24 mouse cellular contexts compared by ENCODE assay signal in genomic region chr15:61873047-61873446, GRCm38 (mm10).
DNase-seq lines count a peak whose midpoint lies in the region; ATAC-seq and TF ChIP-seq lines count a peak whose summit lies in the region.
"Had no signal": no experiment of that assay in that cellular context is flagged by ENCODE, and none has a peak within 500 bp of the region (broad histone marks: within the 10 kb centered on the region; RNA-seq: fewer than 3 reads in every experiment).

No protein-coding gene starts in this region.

- no peak overlapping the region for H3K9ac ChIP-seq in forebrain, embryonic 12.5 days
- H3K9ac ChIP-seq in forebrain, embryonic 11.5 days (ENCODE audit: low read length): no peak overlapping the region
- no peak overlapping the region for H3K9ac ChIP-seq in midbrain, embryonic 13.5 days (replicated peaks)
- H3K9ac ChIP-seq in hindbrain, embryonic 15.5 days: no peak overlapping the region
- H3K9ac ChIP-seq in midbrain, postnatal 0 days (replicated peaks; ENCODE audit: low read length, poor library complexity, severe bottlenecking): no peak overlapping the region
- H3K9ac ChIP-seq: embryonic facial prominence, embryonic 13.5 days; intestine, embryonic 15.5 days; liver, postnatal 0 days; midbrain, embryonic 12.5 days had no signal

- peaks cover 7% of the 10 kb centered on the region; the same call in 1 of the 2 replicates for H3K4me1 ChIP-seq in forebrain, embryonic 12.5 days
- H3K4me1 ChIP-seq in forebrain, embryonic 11.5 days (replicated peaks; ENCODE audit: control insufficient read depth, insufficient read depth, low read length): no peaks in the 10 kb centered on the region
- peaks cover 8% of the 10 kb centered on the region for H3K4me1 ChIP-seq in midbrain, embryonic 13.5 days (replicated peaks)
- peaks cover 6% of the 10 kb centered on the region; the same call in 1 of the 2 replicates for H3K4me1 ChIP-seq in midbrain, embryonic 10.5 days
- H3K4me1 ChIP-seq in hindbrain, embryonic 15.5 days (replicated peaks): 0 out of 2 replicates have a peak, but pooled peaks cover 3% of the 10 kb centered on the region
- H3K4me1 ChIP-seq in midbrain, postnatal 0 days (ENCODE audit: insufficient read depth, low read length): no peaks in the 10 kb centered on the region
- H3K4me1 ChIP-seq: embryonic facial prominence, embryonic 13.5 days; heart, embryonic 10.5 days; intestine, embryonic 15.5 days; midbrain, embryonic 12.5 days had no signal

- WGBS in forebrain, embryonic 12.5 days: 54% methylated on average over 2 of the region's 2 CpGs
- WGBS in forebrain, embryonic 11.5 days: 68% methylated on average over 2 of the region's 2 CpGs
- 15% methylated on average over 2 of the region's 2 CpGs for WGBS in midbrain, embryonic 13.5 days
- 69% methylated on average over 2 of the region's 2 CpGs for WGBS in midbrain, embryonic 10.5 days
- WGBS in hindbrain, embryonic 15.5 days: 10% methylated on average over 2 of the region's 2 CpGs
- 17% methylated on average over 2 of the region's 2 CpGs for WGBS in midbrain, postnatal 0 days

- DNase-seq in forebrain, embryonic 11.5 days (ENCODE audit: low spot score): no peak
- no peak for DNase-seq in midbrain, embryonic 10.5 days (ENCODE audit: low spot score)
- peak; percentile 39 for DNase-seq in midbrain, postnatal 0 days (ENCODE audit: low spot score)
- DNase-seq in adrenal gland, postnatal 4 days (ENCODE audit: low spot score in 2 of 2): no peak
- DNase-seq: adrenal gland, postnatal 25 days; cerebellum, adult 11 months; cerebellum, adult 9-11 months; heart, postnatal 4 days; kidney, adult 8-10 months; kidney, postnatal 14 days; liver, postnatal 0 days; right cerebral cortex, postnatal 14 days; spleen, adult 18-20 months had no signal

- H3K27me3 ChIP-seq in forebrain, embryonic 12.5 days: no peaks in the 10 kb centered on the region
- no peaks in the 10 kb centered on the region for H3K27me3 ChIP-seq in forebrain, embryonic 11.5 days (ENCODE audit: control insufficient read depth, insufficient read depth, low read length)
- no peaks in the 10 kb centered on the region for H3K27me3 ChIP-seq in midbrain, embryonic 13.5 days
- H3K27me3 ChIP-seq in midbrain, embryonic 10.5 days (ENCODE audit: low read depth, poor library complexity, severe bottlenecking): no peaks in the 10 kb centered on the region
- H3K27me3 ChIP-seq in hindbrain, embryonic 15.5 days: no peaks in the 10 kb centered on the region
- no peaks in the 10 kb centered on the region for H3K27me3 ChIP-seq in midbrain, postnatal 0 days (ENCODE audit: insufficient read depth, low read length)
- H3K27me3 ChIP-seq: embryonic facial prominence, embryonic 13.5 days; intestine, embryonic 15.5 days; midbrain, embryonic 12.5 days had no signal

- no peaks in the 10 kb centered on the region for H3K9me3 ChIP-seq in forebrain, embryonic 12.5 days
- H3K9me3 ChIP-seq in forebrain, embryonic 11.5 days (ENCODE audit: control insufficient read depth, low read length): no peaks in the 10 kb centered on the region
- H3K9me3 ChIP-seq in midbrain, embryonic 13.5 days: no peaks in the 10 kb centered on the region
- H3K9me3 ChIP-seq in midbrain, embryonic 10.5 days (replicated peaks): no peaks in the 10 kb centered on the region
- H3K9me3 ChIP-seq in hindbrain, embryonic 15.5 days: no peaks in the 10 kb centered on the region
- no peaks in the 10 kb centered on the region for H3K9me3 ChIP-seq in midbrain, postnatal 0 days (ENCODE audit: low read length)
- H3K9me3 ChIP-seq: embryonic facial prominence, embryonic 13.5 days; heart, embryonic 10.5 days; intestine, embryonic 15.5 days; midbrain, embryonic 12.5 days had no signal

- H3K4me2 ChIP-seq in forebrain, embryonic 12.5 days: no peak overlapping the region
- no peak overlapping the region for H3K4me2 ChIP-seq in forebrain, embryonic 11.5 days (ENCODE audit: low read depth, low read length, severe bottlenecking)
- no peak overlapping the region for H3K4me2 ChIP-seq in midbrain, embryonic 13.5 days (replicated peaks)
- H3K4me2 ChIP-seq in hindbrain, embryonic 15.5 days: no peak overlapping the region
- H3K4me2 ChIP-seq in midbrain, postnatal 0 days (ENCODE audit: low read depth, low read length, poor library complexity, severe bottlenecking): no peak overlapping the region
- H3K4me2 ChIP-seq: embryonic facial prominence, embryonic 13.5 days; intestine, embryonic 15.5 days; midbrain, embryonic 12.5 days had no signal

- H3K27ac ChIP-seq in forebrain, embryonic 12.5 days: no peak overlapping the region
- H3K27ac ChIP-seq in forebrain, embryonic 11.5 days (ENCODE audit: low read depth, low read length): no peak overlapping the region
- no peak overlapping the region for H3K27ac ChIP-seq in midbrain, embryonic 13.5 days
- no peak overlapping the region for H3K27ac ChIP-seq in midbrain, embryonic 10.5 days (replicated peaks)
- H3K27ac ChIP-seq in hindbrain, embryonic 15.5 days (replicated peaks): no peak overlapping the region
- no peak overlapping the region for H3K27ac ChIP-seq in midbrain, postnatal 0 days (ENCODE audit: low read depth, low read length)
- H3K27ac ChIP-seq: embryonic facial prominence, embryonic 13.5 days; heart, embryonic 10.5 days; intestine, embryonic 15.5 days; macrophage; midbrain, embryonic 12.5 days had no signal

- peak; percentile 46; the same call in 1 of the 2 replicates for ATAC-seq in forebrain, embryonic 12.5 days (ENCODE audit: low FRiP score)
- ATAC-seq in forebrain, embryonic 11.5 days (replicated peaks; ENCODE audit: low FRiP score): no peak
- peak; percentile 50; the same call in 1 of the 2 replicates for ATAC-seq in midbrain, embryonic 13.5 days
- ATAC-seq in hindbrain, embryonic 15.5 days (ENCODE audit: low FRiP score, low read depth): 0 out of 2 replicates have a peak, but pooled peaks have one; percentile 38
- ATAC-seq in midbrain, postnatal 0 days (ENCODE audit: low FRiP score): no peak
- ATAC-seq: CD4-positive, CD25-positive, alpha-beta regulatory T cell, adult 4 months; intestine, embryonic 15.5 days; liver, postnatal 0 days; lung, postnatal 0 days had no signal

- H3K36me3 ChIP-seq in forebrain, embryonic 12.5 days (replicated peaks): no peaks in the 10 kb centered on the region
- H3K36me3 ChIP-seq in forebrain, embryonic 11.5 days (ENCODE audit: control insufficient read depth, insufficient read depth, low read length): no peaks in the 10 kb centered on the region
- H3K36me3 ChIP-seq in midbrain, embryonic 13.5 days: no peaks in the 10 kb centered on the region
- H3K36me3 ChIP-seq in midbrain, embryonic 10.5 days: no peaks in the 10 kb centered on the region
- no peaks in the 10 kb centered on the region for H3K36me3 ChIP-seq in hindbrain, embryonic 15.5 days
- H3K36me3 ChIP-seq in midbrain, postnatal 0 days (ENCODE audit: insufficient read depth, low read length): no peaks in the 10 kb centered on the region
- H3K36me3 ChIP-seq: embryonic facial prominence, embryonic 13.5 days; heart, embryonic 10.5 days; intestine, embryonic 15.5 days; midbrain, embryonic 12.5 days had no signal

- no peak for TF ChIP-seq CTCF in midbrain, postnatal 0 days (IDR thresholded peaks at IDR 0.05)

- H3K4me3 ChIP-seq in forebrain, embryonic 12.5 days (replicated peaks): no peak overlapping the region
- no peak overlapping the region for H3K4me3 ChIP-seq in forebrain, embryonic 11.5 days (ENCODE audit: low read depth, low read length)
- H3K4me3 ChIP-seq in midbrain, embryonic 13.5 days (replicated peaks): no peak overlapping the region
- no peak overlapping the region for H3K4me3 ChIP-seq in midbrain, embryonic 10.5 days
- H3K4me3 ChIP-seq in hindbrain, embryonic 15.5 days: no peak overlapping the region
- no peak overlapping the region for H3K4me3 ChIP-seq in midbrain, postnatal 0 days (ENCODE audit: low read depth, low read length)
- H3K4me3 ChIP-seq: embryonic facial prominence, embryonic 13.5 days; erythroblast, embryonic 14.5 days; heart, embryonic 10.5 days; intestine, embryonic 15.5 days; midbrain, embryonic 12.5 days had no signal

Comparison
In these comparisons a context has a peak if more than half of its experiments do, and no peak if none do; other contexts are left out.
1. ATAC-seq: peak in forebrain, embryonic 12.5 days (single experiment), midbrain, embryonic 13.5 days (single experiment) and hindbrain, embryonic 15.5 days (single experiment); none in forebrain, embryonic 11.5 days (single experiment) and midbrain, postnatal 0 days (single experiment).